Comparison of ENCODE assay signal across 16 mouse cellular contexts in the genomic region with DNA sequence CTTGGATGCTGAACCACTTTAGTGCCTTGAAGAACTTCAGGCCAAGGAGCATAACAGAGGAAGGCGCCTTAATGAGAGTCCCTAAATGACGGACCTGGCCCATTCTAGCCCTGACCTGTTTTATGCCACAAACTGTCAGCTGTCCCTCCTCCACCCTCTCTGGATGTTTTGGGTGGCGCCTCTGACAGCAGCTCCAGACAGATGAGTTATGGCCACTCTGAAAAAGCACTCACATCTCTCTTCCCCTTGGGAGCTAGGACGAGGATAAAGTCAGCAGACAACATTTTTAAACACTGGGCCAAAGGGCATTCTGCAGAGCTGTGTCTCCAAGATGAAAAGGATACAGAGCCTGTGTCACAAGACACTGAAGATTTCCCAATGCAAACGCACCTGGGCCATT.
A peak's percentile ranks its signal among the peaks of the same experiment; 100 is the strongest.
DNase-seq lines count a peak whose midpoint lies in the region; ATAC-seq and TF ChIP-seq lines count a peak whose summit lies in the region.
"Had no signal": no experiment of that assay in that cellular context is flagged by ENCODE, and none has a peak within 500 bp of the region (broad histone marks: within the 10 kb centered on the region; RNA-seq: fewer than 3 reads in every experiment).

No protein-coding gene starts in this region.

- H3K27me3 ChIP-seq in heart, adult 2 months (ENCODE audit: control insufficient read depth, insufficient read depth, low read length) = no peaks in the 10 kb centered on the region
- no peaks in the 10 kb centered on the region for H3K27me3 ChIP-seq in kidney, postnatal 0 days (ENCODE audit: insufficient read depth, low read length)
- H3K27me3 ChIP-seq: heart, embryonic 13.5 days; hindbrain, embryonic 12.5 days had no signal

- ATAC-seq in kidney, postnatal 0 days (replicated peaks; ENCODE audit: low FRiP score, low read depth) = no peak
- ATAC-seq in megakaryocyte progenitor cell, adult 5-6 weeks (replicated peaks; ENCODE audit: poor library complexity) = no peak
- ATAC-seq in megakaryocyte, adult 5-6 weeks (ENCODE audit: poor library complexity, severe bottlenecking) = no peak
- ATAC-seq: forebrain, postnatal 0 days had no signal

- H3K4me1 ChIP-seq in heart, adult 2 months (ENCODE audit: control insufficient read depth, insufficient read depth, low read length) = peaks cover 20% of the 10 kb centered on the region
- peaks cover 43% of the 10 kb centered on the region for H3K4me1 ChIP-seq in kidney, postnatal 0 days (replicated peaks; ENCODE audit: insufficient read depth, low read length)

- no peaks in the 10 kb centered on the region for H3K79me2 ChIP-seq in heart, adult 2 months (replicated peaks; ENCODE audit: control insufficient read depth, insufficient read depth, low read length)

- H3K27ac ChIP-seq in heart, adult 2 months = peak overlapping the region; percentile 7; the same call in 1 of the 2 replicates
- H3K27ac ChIP-seq in kidney, postnatal 0 days = 0 out of 2 replicates have a peak overlapping the region, but pooled peaks have one; percentile 54
- H3K27ac ChIP-seq: hindbrain, embryonic 12.5 days; liver, embryonic 14.5 days had no signal

- H3K4me2 ChIP-seq in kidney, postnatal 0 days (ENCODE audit: low read length) = no peak overlapping the region
- H3K4me2 ChIP-seq: heart, embryonic 13.5 days; hindbrain, embryonic 12.5 days had no signal

- DNase-seq in heart, adult 2 months = no peak
- no peak for DNase-seq in heart, adult 18-20 months
- peak; percentile 53 to 54 for DNase-seq in urinary bladder, postnatal 36 days (ENCODE audit: low spot score in 2 of 2)
- no peak for DNase-seq in urinary bladder, postnatal 10 days (ENCODE audit: low spot score)
- no peak for DNase-seq in kidney, postnatal 0 days (ENCODE audit: low spot score)
- peak; percentile 82 for DNase-seq in yolk sac, embryonic 10.5 days (ENCODE audit: low spot score)
- DNase-seq: adrenal gland, adult 8-10 months; cerebellum, postnatal 14 days; forebrain, postnatal 0 days; right cerebral cortex, postnatal 25 days; thymus, postnatal 36 days had no signal

- no peak for TF ChIP-seq EP300 in heart, adult 2 months (IDR thresholded peaks at IDR 0.05; ENCODE audit: insufficient read depth, low read depth, low read length)

- no peak overlapping the region for H3K4me3 ChIP-seq in heart, adult 2 months
- H3K4me3 ChIP-seq in kidney, postnatal 0 days (replicated peaks; ENCODE audit: low read depth, low read length) = no peak overlapping the region
- H3K4me3 ChIP-seq: heart, embryonic 13.5 days; hindbrain, embryonic 12.5 days had no signal

- no peak for TF ChIP-seq CTCF in heart, adult 2 months (IDR thresholded peaks at IDR 0.05)
- TF ChIP-seq CTCF in kidney, postnatal 0 days (IDR thresholded peaks at IDR 0.05; ENCODE audit: low read depth) = no peak

- no peak for TF ChIP-seq POLR2A in heart, adult 2 months (IDR thresholded peaks at IDR 0.05; ENCODE audit: insufficient read depth, low read depth, low read length)

- peaks cover 4% of the 10 kb centered on the region for H3K36me3 ChIP-seq in heart, adult 2 months (ENCODE audit: control insufficient read depth, insufficient read depth, low read length)
- no peaks in the 10 kb centered on the region for H3K36me3 ChIP-seq in kidney, postnatal 0 days (ENCODE audit: insufficient read depth, low read length)
- H3K36me3 ChIP-seq: heart, embryonic 13.5 days; hindbrain, embryonic 12.5 days had no signal

- intact Hi-C loops in heart, adult 2 months (cut with DNase I) = loop anchor here (5.0 kb wide), 2 partner anchors 36 to 79 kb away; no protein-coding TSS in a partner anchor

- no peaks in the 10 kb centered on the region for H3K9me3 ChIP-seq in kidney, postnatal 0 days (replicated peaks; ENCODE audit: low read length)
- H3K9me3 ChIP-seq: heart, embryonic 13.5 days; hindbrain, embryonic 12.5 days had no signal

- WGBS in heart, adult 2 months = 80% methylated on average over 5 of the region's 5 CpGs
- WGBS in kidney, postnatal 0 days = 38% methylated on average over 5 of the region's 5 CpGs

- H3K9ac ChIP-seq in heart, adult 2 months (ENCODE audit: low read depth, low read length) = no peak overlapping the region
- no peak overlapping the region for H3K9ac ChIP-seq in kidney, postnatal 0 days (ENCODE audit: low read depth, low read length)
- H3K9ac ChIP-seq: forebrain, postnatal 0 days; heart, embryonic 13.5 days; hindbrain, embryonic 12.5 days; liver, embryonic 14.5 days had no signal

Comparison
In these comparisons a context has a peak if more than half of its experiments do, and no peak if none do; other contexts are left out.
1. DNase-seq: peak in urinary bladder, postnatal 36 days (2 of 2) and yolk sac, embryonic 10.5 days (single experiment); none in heart, adult 2 months (0 of 2), heart, adult 18-20 months (0 of 2), urinary bladder, postnatal 10 days (single experiment) and kidney, postnatal 0 days (single experiment).